Mouse (Mus musculus) small intestine, adult 2 months (tissue): ENCODE measurements around the gene Nbea. TPM values are rescaled to one million over a fixed set of nuclear protein-coding genes. Genes with fewer than 3 reads are reported as not detected.
"Not testable (repeated sequence)": the region's sequence is repeated elsewhere in the genome, so short reads cannot be mapped to it uniquely, and the experiment has no call there.

Source experiments
- H3K27ac ChIP-seq: fragments of 200-500 bp; 2 replicates; pipeline ENCODE4 v1.5.1; 2012; ENCODE audit warnings: low read depth, low read length, control low read depth, inconsistent platforms; ENCODE audit not compliant: insufficient read depth
- H3K27me3 ChIP-seq: fragments of 200-500 bp; 2 replicates; pipeline ENCODE4 v1.6.1; 2012; ENCODE audit warnings: mild to moderate bottlenecking, moderate library complexity, low read length, inconsistent platforms; ENCODE audit not compliant: control insufficient read depth, insufficient read depth
- H3K36me3 ChIP-seq: fragments of 200-500 bp; 2 replicates; pipeline ENCODE4 v1.6.1; 2012; ENCODE audit warnings: mild to moderate bottlenecking, low read length, control low read depth, inconsistent platforms; ENCODE audit not compliant: control insufficient read depth, insufficient read depth
- H3K4me1 ChIP-seq: fragments of 200-500 bp; 2 replicates; pipeline ENCODE4 v1.6.1; 2012; ENCODE audit warnings: low read length, inconsistent platforms, mixed read lengths; ENCODE audit not compliant: control insufficient read depth, insufficient read depth, insufficient read length
- H3K4me3 ChIP-seq: fragments of 200-500 bp; 2 replicates; pipeline ENCODE4 v1.5.1; 2012; ENCODE audit warnings: low read depth, mild to moderate bottlenecking, control low read depth, inconsistent platforms, low read length, moderate library complexity
- CTCF ChIP-seq: fragments of 200-500 bp; IDR thresholded peaks from 2 replicates; pipeline ENCODE4 v1.5.1; 2012; ENCODE audit warnings: low read depth, mild to moderate bottlenecking, control low read depth, inconsistent platforms, low read length, moderate library complexity, mixed read lengths; ENCODE audit not compliant: insufficient replicate concordance, insufficient read length; ENCODE audit errors: extremely low read depth
- POLR2A ChIP-seq: fragments of 200-500 bp; IDR thresholded peaks from 2 replicates; pipeline ENCODE4 v1.6.1; 2012; ENCODE audit warnings: low read depth, mild to moderate bottlenecking, control low read depth, inconsistent platforms, low read length, moderate library complexity
- whole genome bisulfite sequencing: fragments of 180-500 bp; shearing (Covaris S2); methylation state at CpG from one replicate; pipeline ENCODE4 v1.1.7; 2018; 5-methylcytosine and 5-hydroxymethylcytosine counted together
- polyA plus RNA-seq: library from polyadenylated mRNA; depleted of rRNA; stranded (reverse); fragments of >200 nt; gene quantifications from 2 replicates; pipeline ENCODE4 v1.2.3, GENCODE M21; 2012

The Nbea gene
- polyA plus RNA-seq, 1 experiment = 2.4 TPM

DNA sequence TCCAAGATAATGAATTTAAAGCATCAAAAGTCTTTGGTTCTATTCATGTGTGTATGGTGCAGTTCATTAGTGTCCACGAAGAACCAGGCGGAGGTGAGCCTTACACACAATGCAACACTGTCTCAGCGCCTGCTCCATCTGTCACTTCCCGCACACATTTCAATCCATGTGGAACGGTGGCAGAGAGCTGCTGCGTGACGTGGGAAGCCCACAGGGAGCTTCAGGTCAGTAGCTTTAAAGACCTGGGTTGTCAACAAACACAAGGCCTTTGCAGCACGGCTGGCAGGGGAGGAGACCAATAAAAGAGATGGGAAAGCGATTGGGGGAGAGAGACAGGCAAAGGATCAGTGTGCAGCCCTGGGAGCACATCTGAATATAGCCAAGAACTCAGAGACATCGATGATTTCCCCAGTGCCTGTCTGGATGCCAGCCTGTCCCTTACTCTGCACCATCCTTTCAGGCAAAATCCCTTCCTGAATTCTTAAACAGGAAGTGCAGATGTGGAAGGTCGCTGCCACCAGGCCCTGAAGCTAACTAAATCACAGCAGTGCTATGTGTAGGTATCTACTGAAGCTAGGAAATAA lies 539.4 kb downstream of the Nbea start:
- Histone ChIP-seq H3K27ac (no peak overlapping the region), H3K4me1 (no peaks in the 10 kb centered on the region), H3K27me3 (no peaks in the 10 kb centered on the region), H3K36me3 (no peaks in the 10 kb centered on the region), H3K4me3 (no peak overlapping the region)
- TF ChIP-seq POLR2A (no peak), CTCF (no peak)
- 77% methylated on average over 11 of the region's 11 CpGs for WGBS

DNA sequence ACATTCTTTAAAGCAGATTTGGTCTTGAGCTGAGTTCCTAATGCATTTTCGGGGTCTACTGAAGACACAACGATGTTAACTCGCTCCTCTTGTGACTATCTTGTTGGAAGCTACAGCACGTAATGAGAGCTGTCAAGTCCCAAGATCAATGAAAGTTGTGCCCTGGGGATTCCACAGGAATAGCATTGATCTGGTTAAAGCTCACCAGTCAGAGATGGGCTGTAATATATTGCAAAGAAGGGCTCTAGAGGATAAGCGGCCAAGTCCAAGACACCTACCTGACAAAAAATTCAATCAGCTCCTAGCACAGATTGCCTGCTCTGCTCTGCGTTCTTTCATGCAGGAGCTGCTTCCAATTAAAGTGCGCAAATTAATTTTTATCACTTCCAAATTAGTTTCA lies 545.8 kb downstream of the Nbea start:
- H3K4me1 ChIP-seq = no peaks in the 10 kb centered on the region
- TF ChIP-seq CTCF = no peak
- no peak for TF ChIP-seq POLR2A
- H3K36me3 ChIP-seq = no peaks in the 10 kb centered on the region
- 92% methylated on average over 7 of the region's 7 CpGs for WGBS
- H3K4me3 ChIP-seq = no peak overlapping the region
- no peak overlapping the region for H3K27ac ChIP-seq
- H3K27me3 ChIP-seq = no peaks in the 10 kb centered on the region

DNA sequence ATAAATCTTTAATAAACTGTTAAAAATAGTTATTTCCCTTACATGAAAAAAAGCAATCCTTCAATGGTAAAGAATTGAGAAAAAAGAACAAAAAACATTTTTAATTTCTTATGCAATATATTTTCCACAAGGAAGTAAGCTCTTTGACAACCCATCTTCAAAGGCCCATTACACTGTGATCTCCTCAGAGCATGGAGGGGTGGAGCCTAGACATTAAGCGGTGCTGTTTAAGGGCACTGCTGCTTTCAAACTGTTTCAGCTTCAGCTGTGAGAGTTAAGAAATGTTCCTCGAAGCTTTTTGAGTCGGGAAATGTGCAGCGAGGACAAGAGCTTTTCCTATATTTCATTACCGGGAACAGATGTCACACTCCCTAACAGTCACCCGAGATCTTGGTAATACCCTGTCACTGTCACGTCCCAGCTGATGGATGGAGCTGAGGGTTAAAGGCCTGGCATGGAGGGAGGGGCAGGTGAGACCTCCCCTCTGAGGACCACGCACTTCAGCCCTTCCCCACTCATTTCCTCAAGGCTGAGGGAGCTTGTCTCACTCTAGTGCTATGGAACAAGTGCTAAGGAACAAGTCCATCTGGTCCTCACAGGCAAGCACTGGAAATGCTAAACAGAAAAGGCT lies 547.8 kb downstream of the Nbea start:
- Histone ChIP-seq H3K4me3 (no peak overlapping the region), H3K27me3 (no peaks in the 10 kb centered on the region), H3K36me3 (no peaks in the 10 kb centered on the region), H3K27ac (no peak overlapping the region), H3K4me1 (no peaks in the 10 kb centered on the region)
- WGBS = 72% methylated on average over 8 of the region's 8 CpGs
- no peak for TF ChIP-seq CTCF
- TF ChIP-seq POLR2A = no peak

GRCm38 (mm10) chr3:55627054-55627453 lies 556.4 kb downstream of the Nbea start:
- no peaks in the 10 kb centered on the region for H3K4me1 ChIP-seq
- peaks cover 4% of the 10 kb centered on the region; the same call in 1 of the 2 replicates for H3K36me3 ChIP-seq
- WGBS = 74% methylated on average over 4 of the region's 4 CpGs
- no peak for TF ChIP-seq POLR2A
- TF ChIP-seq CTCF = no peak
- H3K27me3 ChIP-seq = no peaks in the 10 kb centered on the region
- H3K27ac ChIP-seq = no peak overlapping the region
- no peak overlapping the region for H3K4me3 ChIP-seq

- not testable (repeated sequence) for H3K4me3 ChIP-seq, H3K27ac ChIP-seq, H3K4me1 ChIP-seq, H3K36me3 ChIP-seq, H3K27me3 ChIP-seq
- WGBS = 85% methylated on average over 3 of the region's 3 CpGs
Measured at GRCm38 (mm10) chr3:55621958-55622357, 561.5 kb downstream of the Nbea start.

GRCm38 (mm10) chr3:55618396-55618795 lies 565.1 kb downstream of the Nbea start:
- no peak overlapping the region for H3K27ac ChIP-seq
- no peaks in the 10 kb centered on the region for H3K4me1 ChIP-seq
- no peak for TF ChIP-seq CTCF
- TF ChIP-seq POLR2A = no peak
- 88% methylated on average over 3 of the region's 3 CpGs for WGBS
- no peaks in the 10 kb centered on the region for H3K27me3 ChIP-seq
- no peaks in the 10 kb centered on the region for H3K36me3 ChIP-seq
- no peak overlapping the region for H3K4me3 ChIP-seq

GRCm38 (mm10) chr3:55612459-55613115 lies 570.9 kb downstream of the Nbea start:
- Histone ChIP-seq H3K4me3 (no peak overlapping the region), H3K27me3 (no peaks in the 10 kb centered on the region), H3K27ac (no peak overlapping the region), H3K4me1 (no peaks in the 10 kb centered on the region), H3K36me3 (no peaks in the 10 kb centered on the region)
- 43% methylated on average over 5 of the region's 5 CpGs for WGBS
- TF ChIP-seq CTCF (no peak), POLR2A (no peak)
